In the genomic region with DNA sequence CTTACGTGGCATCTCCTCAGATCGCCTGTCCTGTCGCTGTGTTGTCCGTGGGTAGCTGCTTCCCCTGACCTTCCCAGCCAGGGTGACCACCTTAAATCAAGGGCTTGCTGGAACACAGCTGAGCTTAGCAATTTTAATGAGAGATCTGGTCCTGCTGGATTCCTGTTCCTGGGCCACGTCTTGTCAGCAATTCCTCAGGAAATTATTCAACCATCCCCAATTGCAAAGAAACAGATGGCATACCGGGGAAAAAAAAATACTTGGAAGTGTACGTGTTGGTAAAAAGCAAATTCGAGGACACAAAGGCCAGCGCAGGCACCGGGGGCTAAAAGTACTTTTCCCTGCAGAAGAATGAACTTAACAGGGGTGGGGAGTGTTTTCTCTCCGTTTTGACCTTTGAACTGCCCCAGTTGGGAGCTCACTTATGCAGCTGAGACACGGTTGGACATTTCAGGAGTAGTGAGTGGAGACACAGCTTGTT, we compare ENCODE assay signal across 10 mouse cellular contexts.
DNase-seq lines count a peak whose midpoint lies in the region; ATAC-seq and TF ChIP-seq lines count a peak whose summit lies in the region.
"Had no signal": no experiment of that assay in that cellular context is flagged by ENCODE, and none has a peak within 500 bp of the region (broad histone marks: within the 10 kb centered on the region; RNA-seq: fewer than 3 reads in every experiment).

No protein-coding gene starts in this region.

- WGBS in cerebellum, adult 2 months, result 16% methylated on average over 12 of the region's 12 CpGs
- 22% methylated on average over 12 of the region's 12 CpGs for whole genome bisulfite sequencing in hindbrain, embryonic 12.5 days
- WGBS in limb, embryonic 13.5 days, result 15% methylated on average over 12 of the region's 12 CpGs
- 59% methylated on average over 12 of the region's 12 CpGs for WGBS in heart, embryonic 11.5 days (ENCODE audit: insufficient replicate concordance)

- no peak for TF ChIP-seq CTCF in cerebellum, adult 2 months (IDR thresholded peaks at IDR 0.05; ENCODE audit: borderline replicate concordance, insufficient read depth, low read depth, low read length)

- H3K27ac ChIP-seq in cerebellum, adult 2 months (ENCODE audit: insufficient read depth, low read length), result no peak overlapping the region
- peak overlapping the region; percentile 66 for H3K27ac ChIP-seq in hindbrain, embryonic 12.5 days
- peak overlapping the region; percentile 61; the same call in 1 of the 2 replicates for H3K27ac ChIP-seq in limb, embryonic 13.5 days
- H3K27ac ChIP-seq in heart, embryonic 11.5 days (ENCODE audit: low read depth, low read length), result no peak overlapping the region
- H3K27ac ChIP-seq: heart, adult 2 months; midbrain, embryonic 12.5 days had no signal

- intact Hi-C loops in heart, postnatal 14 days (cut with DNase I), result no loop called here

- H3K27me3 ChIP-seq in cerebellum, adult 2 months (ENCODE audit: control insufficient read depth, insufficient read depth, low read length), result no peaks in the 10 kb centered on the region
- H3K27me3 ChIP-seq in hindbrain, embryonic 12.5 days, result no peaks in the 10 kb centered on the region
- no peaks in the 10 kb centered on the region for H3K27me3 ChIP-seq in limb, embryonic 13.5 days
- H3K27me3 ChIP-seq in heart, embryonic 11.5 days (ENCODE audit: control insufficient read depth, insufficient read depth, low read length), result no peaks in the 10 kb centered on the region
- H3K27me3 ChIP-seq: midbrain, embryonic 12.5 days had no signal

- no peak overlapping the region for H3K9ac ChIP-seq in hindbrain, embryonic 12.5 days
- H3K9ac ChIP-seq in limb, embryonic 13.5 days, result no peak overlapping the region
- H3K9ac ChIP-seq in heart, embryonic 11.5 days (ENCODE audit: low read depth, low read length), result no peak overlapping the region
- H3K9ac ChIP-seq: midbrain, embryonic 12.5 days had no signal

- no peak for ATAC-seq in hindbrain, embryonic 12.5 days (ENCODE audit: low FRiP score)
- no peak for ATAC-seq in limb, embryonic 13.5 days (ENCODE audit: low FRiP score, low read depth)
- ATAC-seq in heart, embryonic 11.5 days (replicated peaks; ENCODE audit: insufficient number of reproducible peaks, low FRiP score, low TSS enrichment), result no peak

- no peaks in the 10 kb centered on the region for H3K9me3 ChIP-seq in hindbrain, embryonic 12.5 days (replicated peaks)
- no peaks in the 10 kb centered on the region for H3K9me3 ChIP-seq in limb, embryonic 13.5 days
- no peaks in the 10 kb centered on the region for H3K9me3 ChIP-seq in heart, embryonic 11.5 days (replicated peaks; ENCODE audit: control insufficient read depth, low read length)
- H3K9me3 ChIP-seq: midbrain, embryonic 12.5 days had no signal

- no peak for TF ChIP-seq POLR2A in cerebellum, adult 2 months (IDR thresholded peaks at IDR 0.05; ENCODE audit: borderline replicate concordance, insufficient read depth, low read length)

- DNase-seq in cerebellum, adult 2 months, result peak; percentile 17 to 48
- no peak for DNase-seq in cerebellum, postnatal 4 days (ENCODE audit: low spot score in 2 of 2)
- peak; percentile 19 to 30 for DNase-seq in cerebellum, postnatal 25 days
- no peak for DNase-seq in heart, postnatal 14 days
- no peak for DNase-seq in urinary bladder, adult 2 months (ENCODE audit: low spot score)
- DNase-seq: heart, adult 2 months had no signal

- peak overlapping the region; percentile 30; the same call in 1 of the 2 replicates for H3K4me2 ChIP-seq in hindbrain, embryonic 12.5 days (replicated peaks)
- peak overlapping the region; percentile 30 for H3K4me2 ChIP-seq in limb, embryonic 13.5 days (replicated peaks)
- no peak overlapping the region for H3K4me2 ChIP-seq in heart, embryonic 11.5 days
- H3K4me2 ChIP-seq: midbrain, embryonic 12.5 days had no signal

- H3K4me3 ChIP-seq in cerebellum, adult 2 months (replicated peaks; ENCODE audit: insufficient read depth, low read depth, low read length), result no peak overlapping the region
- no peak overlapping the region for H3K4me3 ChIP-seq in hindbrain, embryonic 12.5 days
- no peak overlapping the region for H3K4me3 ChIP-seq in limb, embryonic 13.5 days
- H3K4me3 ChIP-seq in heart, embryonic 11.5 days (ENCODE audit: low read depth, low read length), result no peak overlapping the region
- H3K4me3 ChIP-seq: heart, adult 2 months; midbrain, embryonic 12.5 days had no signal

- peaks cover 9% of the 10 kb centered on the region for H3K4me1 ChIP-seq in cerebellum, adult 2 months (ENCODE audit: control insufficient read depth, insufficient read depth, low read length)
- peaks cover 19% of the 10 kb centered on the region for H3K4me1 ChIP-seq in hindbrain, embryonic 12.5 days
- peaks cover 35% of the 10 kb centered on the region for H3K4me1 ChIP-seq in limb, embryonic 13.5 days
- H3K4me1 ChIP-seq in heart, embryonic 11.5 days (ENCODE audit: control insufficient read depth, insufficient read depth, low read length), result no peaks in the 10 kb centered on the region

- H3K36me3 ChIP-seq in hindbrain, embryonic 12.5 days, result no peaks in the 10 kb centered on the region
- no peaks in the 10 kb centered on the region for H3K36me3 ChIP-seq in limb, embryonic 13.5 days
- H3K36me3 ChIP-seq in heart, embryonic 11.5 days (ENCODE audit: control insufficient read depth, insufficient read depth, low read length), result no peaks in the 10 kb centered on the region
- H3K36me3 ChIP-seq: midbrain, embryonic 12.5 days had no signal

Comparison
In these comparisons a context has a peak if more than half of its experiments do, and no peak if none do; other contexts are left out.
1. DNase-seq: peak in cerebellum, adult 2 months (2 of 2) and cerebellum, postnatal 25 days (2 of 2); none in cerebellum, postnatal 4 days (0 of 2), heart, postnatal 14 days (0 of 2) and urinary bladder, adult 2 months (single experiment).
2. H3K27ac ChIP-seq: peak in hindbrain, embryonic 12.5 days (single experiment) and limb, embryonic 13.5 days (single experiment); none in cerebellum, adult 2 months (single experiment) and heart, embryonic 11.5 days (single experiment).